Mouse (Mus musculus): ENCODE results near the gene Nrxn2. TPM values are rescaled to one million over a fixed set of nuclear protein-coding genes. Genes with fewer than 3 reads are reported as not detected.

Gene Nrxn2
- total RNA-seq, 2 experiments from 2014 or later, result 809 to 835 TPM

DNA sequence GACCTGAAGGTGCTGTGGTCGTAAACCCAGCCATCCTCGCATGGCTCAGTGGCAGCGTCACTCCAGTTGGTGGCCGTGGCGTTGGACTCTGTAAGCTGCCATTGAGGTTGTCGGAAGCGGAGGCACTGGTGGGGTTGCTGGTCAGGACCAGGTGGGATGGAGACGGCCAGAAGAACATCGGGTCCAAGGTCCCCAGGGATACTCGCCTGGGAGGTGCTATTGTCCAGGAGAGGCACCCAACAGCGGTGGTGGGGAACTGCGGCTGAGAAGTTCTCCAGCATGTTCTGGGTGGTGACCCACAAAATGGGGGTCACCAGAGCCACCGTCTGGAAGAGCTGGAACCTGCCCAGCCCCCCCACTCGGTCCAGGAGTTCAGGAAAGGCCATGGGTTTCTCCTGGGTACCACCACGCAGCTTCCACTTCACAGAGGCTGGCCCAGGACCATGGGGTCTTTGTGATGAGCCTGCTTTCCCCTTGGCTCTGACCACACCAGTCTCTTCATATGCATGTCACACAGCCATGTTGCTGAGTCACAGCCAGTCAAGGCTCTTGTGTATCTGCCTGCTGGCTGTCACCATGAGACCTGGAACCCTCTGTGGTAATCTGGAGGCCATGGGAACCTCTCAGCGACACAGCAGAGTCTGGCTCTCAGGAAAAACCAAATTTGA is 124.0 kb downstream of the Nrxn2 start, which contains the start of gene Slc22a12:
Gene Slc22a12, minus strand, starts transcription at position 666 of the 668 bp plus-strand sequence.
- intact Hi-C loops (cut with DNase I), result no loop called here
- no peak for DNase-seq (ENCODE audit: extremely low spot score in 1 of 2, low spot score in 2 of 2)

DNA sequence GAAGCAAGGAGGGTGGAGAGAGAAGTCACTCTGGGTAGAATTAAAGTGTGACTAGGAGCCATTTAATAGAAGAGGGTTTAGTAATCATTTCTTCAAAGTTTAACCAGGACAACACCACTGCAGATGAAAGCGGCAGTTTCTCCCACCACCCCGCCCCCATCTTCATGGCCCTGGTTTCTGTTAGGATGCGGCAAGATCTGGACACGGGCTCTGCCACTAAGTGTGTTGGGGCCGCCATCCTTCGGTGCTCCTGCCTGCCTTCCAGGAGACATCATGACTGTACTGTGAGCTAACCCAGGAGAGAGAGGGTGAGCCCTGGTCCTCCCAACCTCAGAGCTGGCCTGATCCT is 124.5 kb downstream of the Nrxn2 start:
- intact Hi-C loops (cut with DNase I), result no loop called here
- DNase-seq (ENCODE audit: extremely low spot score in 1 of 2, low spot score in 2 of 2), result no peak

DNA sequence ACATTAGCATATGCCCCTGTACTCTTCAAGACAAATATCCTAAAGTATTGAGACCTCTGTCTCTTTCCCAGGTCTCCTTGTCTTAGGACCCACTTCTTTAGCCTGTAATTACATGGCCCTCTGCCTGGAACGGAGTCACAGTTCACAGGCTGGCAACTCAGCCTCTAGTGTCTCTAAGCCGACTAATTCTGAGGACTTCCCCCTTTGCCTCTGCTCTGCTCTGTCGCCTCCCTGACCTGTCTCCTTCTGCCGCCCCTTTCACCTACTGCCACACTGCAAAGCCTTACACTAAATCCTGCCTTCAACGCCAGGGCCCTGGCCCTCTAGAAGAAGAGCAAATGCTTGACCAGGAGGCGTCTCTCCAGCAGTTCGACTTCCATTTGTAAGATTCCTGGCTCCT is 125.0 kb downstream of the Nrxn2 start:
- DNase-seq (ENCODE audit: extremely low spot score in 1 of 2, low spot score in 2 of 2), result no peak
- intact Hi-C loops (cut with DNase I), result no loop called here

DNA sequence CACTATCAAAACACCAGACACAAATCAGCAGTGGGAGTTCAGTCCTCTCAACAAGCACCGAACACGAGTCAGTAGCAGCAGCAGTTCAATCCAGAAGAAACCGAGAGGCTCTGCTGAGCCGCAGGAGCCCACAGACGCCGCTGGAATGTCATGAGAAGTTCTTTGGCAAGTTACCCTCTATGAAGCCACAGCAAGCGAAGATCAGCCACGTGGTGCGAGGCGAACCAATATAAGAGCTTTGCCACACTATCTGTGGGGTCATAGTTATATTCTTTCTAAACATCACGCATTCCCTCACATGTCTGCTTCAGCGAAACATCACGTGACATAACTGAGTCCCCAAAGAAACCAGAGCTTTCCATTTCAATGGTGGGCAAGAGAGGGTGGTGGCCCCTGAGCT is 126.2 kb downstream of the Nrxn2 start:
- intact Hi-C loops (cut with DNase I), result no loop called here
- DNase-seq (ENCODE audit: extremely low spot score in 1 of 2, low spot score in 2 of 2), result no peak

DNA sequence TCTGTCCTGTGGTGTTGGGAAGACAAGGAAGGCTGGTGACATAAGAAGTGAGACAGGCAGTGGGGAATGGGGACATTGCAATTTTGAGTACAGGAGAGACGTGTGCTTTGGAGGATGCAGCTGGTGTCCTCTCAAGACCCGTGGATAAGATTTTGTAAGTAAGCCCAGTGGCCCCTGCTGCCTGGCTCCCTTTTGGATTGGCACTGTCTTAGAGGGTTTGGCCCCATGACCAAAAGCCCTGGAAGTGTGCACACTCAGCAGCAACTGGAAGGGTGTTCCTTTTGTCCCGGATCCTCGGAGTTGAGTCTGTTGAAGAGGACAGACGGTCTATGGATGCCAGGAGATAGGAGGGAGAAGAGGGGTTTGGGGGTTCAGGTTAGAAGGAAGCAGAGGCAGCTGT is 127.0 kb downstream of the Nrxn2 start:
- intact Hi-C loops (cut with DNase I), result no loop called here
- no peak for DNase-seq (ENCODE audit: extremely low spot score in 1 of 2, low spot score in 2 of 2)

DNA sequence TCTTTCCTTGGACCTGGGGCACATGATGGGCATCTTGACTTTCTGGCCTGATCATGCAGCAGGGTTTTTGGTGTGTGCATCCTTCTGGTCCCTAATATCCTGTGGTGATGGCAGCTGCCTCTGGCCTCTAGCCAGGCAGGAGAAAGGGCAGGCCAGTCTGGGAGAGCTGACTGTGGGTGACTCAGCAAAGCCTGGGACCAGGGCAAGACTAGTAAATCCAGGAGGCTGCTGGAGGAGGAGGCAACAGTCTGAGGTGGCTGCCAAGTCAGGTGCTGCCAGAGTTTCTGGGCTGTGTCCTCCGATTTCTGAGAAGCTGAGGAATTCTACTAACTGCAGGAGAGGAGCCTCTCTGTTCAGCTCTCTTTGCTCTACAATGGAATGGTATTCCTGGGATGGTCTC is 127.6 kb downstream of the Nrxn2 start:
- intact Hi-C loops (cut with DNase I), result no loop called here
- DNase-seq (ENCODE audit: extremely low spot score in 1 of 2, low spot score in 2 of 2), result peak in 1 of 2 experiments; percentile 65

DNA sequence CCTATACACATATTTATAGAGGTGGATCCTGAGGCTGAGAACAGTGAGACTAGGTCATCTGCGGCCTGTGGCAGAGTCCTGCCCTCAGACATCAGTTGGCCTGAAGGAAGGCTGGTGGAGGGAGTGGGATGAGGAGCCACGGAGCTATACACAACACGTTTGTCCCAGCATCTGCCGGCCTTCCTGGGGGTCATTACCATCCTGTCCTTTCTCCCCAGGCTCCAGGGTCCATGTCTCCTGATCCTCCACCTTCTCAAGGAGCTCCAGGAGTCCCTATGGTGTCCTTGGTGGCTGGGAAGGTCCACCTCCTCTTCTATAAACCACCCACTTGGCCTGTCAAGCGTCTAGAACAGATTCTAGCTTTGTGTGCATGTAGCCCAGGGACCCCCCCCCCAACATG is 129.3 kb downstream of the Nrxn2 start:
- intact Hi-C loops (cut with DNase I), result no loop called here
- no peak for DNase-seq (ENCODE audit: extremely low spot score in 1 of 2, low spot score in 2 of 2)

DNA sequence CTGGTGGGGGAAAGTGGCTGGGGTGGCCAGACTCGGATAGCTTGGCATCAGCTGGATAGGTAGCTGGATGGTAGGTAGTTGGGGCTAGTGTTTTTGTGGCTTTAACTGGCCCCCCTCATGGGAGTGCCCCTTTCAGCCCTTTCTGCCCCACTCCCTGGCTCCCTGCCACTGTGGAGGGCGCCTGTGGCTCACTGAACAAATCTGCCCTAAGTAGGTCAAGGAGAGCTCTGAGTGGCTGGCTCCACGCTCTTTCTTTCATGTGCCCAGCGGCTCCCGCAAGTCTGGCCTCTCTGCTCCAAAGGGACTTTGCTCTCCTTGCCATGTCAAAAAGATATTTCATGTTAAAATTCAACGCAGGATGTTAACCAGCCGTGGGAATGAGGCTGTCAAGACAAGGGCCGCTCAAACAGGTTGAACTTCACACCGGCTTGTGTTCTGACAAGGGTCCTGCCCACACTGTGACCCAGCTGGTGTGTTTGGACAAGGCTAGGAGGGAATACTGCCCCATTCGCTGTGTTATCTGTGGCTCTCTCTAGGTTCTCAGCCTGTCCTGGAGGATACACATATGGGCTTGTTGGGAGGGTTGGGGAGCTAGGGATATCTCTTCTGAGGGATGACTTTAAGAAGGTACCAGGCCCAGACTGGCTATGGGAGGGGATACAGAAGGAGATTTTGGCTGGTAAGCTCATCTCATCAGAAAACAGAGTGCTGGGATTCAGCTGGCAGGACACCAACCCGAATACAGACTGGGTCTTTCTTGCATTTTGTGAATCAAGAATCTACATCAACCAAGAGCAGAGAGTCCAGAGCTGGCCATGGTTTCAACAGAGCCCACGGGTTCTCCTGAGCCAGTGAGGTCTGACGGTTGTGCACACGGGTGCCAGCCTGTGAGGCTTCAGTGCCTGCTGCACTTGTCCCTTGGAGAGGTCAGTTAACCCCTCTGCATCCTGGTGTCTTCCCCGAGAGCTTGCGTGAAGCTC is 130.2 kb downstream of the Nrxn2 start:
- intact Hi-C loops (cut with DNase I), result no loop called here
- peak in 1 of 2 experiments; percentile 72 for DNase-seq (ENCODE audit: extremely low spot score in 1 of 2, low spot score in 2 of 2)

DNA sequence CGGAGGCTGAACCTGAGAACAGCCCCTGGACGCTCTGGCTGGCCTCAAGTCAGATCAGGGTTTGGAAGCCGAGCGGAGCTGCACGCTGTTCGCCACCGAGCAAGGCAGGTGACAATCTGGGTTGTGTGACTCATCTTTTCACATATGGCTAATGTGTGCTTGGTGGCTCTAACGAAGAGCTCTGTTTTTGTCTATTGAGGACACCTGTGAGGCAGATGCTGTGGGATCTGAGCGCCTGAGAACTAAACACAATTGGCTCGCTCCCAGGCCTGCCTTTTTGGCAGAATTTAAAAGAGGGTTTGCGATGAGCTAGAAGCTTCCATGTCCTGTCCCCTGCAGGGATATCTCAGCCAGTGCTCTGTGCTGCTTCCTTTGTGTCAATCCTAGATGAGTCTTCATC is 131.0 kb downstream of the Nrxn2 start:
- intact Hi-C loops (cut with DNase I), result no loop called here
- peak in 1 of 2 experiments; percentile 75 for DNase-seq (ENCODE audit: extremely low spot score in 1 of 2, low spot score in 2 of 2)

DNA sequence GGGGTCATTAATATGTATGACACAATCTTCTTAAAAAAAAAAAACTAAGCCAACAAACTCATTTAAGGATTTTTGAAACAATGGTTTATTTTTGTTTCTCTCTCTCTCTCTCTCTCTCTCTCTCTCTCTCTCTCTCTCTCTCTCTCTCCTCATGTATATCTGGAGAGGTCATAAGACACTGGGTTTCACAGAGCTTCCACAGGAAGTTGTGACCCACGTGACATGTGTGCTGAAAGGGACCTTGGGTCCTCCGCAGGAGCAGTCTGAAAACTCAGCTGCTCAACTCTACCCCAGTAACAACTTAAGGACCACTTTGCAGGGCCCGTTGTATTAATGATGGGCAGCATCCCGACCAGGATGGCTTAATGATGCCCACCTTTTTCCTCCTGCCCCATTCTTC is 132.7 kb downstream of the Nrxn2 start:
- intact Hi-C loops (cut with DNase I), result no loop called here
- no peak for DNase-seq (ENCODE audit: extremely low spot score in 1 of 2, low spot score in 2 of 2)

DNA sequence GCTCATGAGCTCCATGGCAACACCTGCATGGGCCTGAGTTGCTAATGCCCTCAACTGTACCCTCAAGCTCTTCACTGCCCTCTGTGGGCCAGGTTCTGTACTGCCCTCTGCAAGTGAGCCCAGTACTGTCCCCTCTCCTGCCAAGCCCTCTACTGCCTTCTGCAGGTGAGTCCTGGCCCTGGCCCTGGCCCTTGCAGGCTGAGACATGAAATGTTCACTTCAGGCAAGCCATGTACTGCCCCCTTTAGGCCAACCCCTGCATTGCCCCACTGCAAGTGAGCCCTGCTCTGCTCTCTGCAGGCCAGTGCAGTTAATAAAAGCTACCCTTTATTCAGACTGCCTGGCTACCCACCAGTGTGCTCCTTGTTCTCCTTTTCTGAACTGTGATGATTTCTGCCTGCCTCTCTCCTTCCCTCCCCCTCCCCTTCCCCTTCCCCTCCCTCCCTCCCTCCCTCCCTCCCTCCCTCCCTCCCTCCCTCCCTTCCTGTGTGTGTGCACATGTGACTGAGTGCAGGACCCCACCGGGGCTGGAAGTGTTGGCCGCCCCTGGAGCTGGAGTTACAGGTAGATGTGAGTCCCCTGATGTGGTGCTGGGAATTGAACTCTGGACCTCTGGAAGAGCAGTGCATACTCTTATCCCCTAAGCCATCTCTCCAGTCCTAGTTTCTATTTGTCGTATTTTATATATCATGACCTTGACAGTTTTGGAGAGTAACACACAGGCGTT is 133.9 kb downstream of the Nrxn2 start:
- DNase-seq (ENCODE audit: extremely low spot score in 1 of 2, low spot score in 2 of 2), result peak in 1 of 2 experiments; percentile 78
- intact Hi-C loops (cut with DNase I), result no loop called here

DNA sequence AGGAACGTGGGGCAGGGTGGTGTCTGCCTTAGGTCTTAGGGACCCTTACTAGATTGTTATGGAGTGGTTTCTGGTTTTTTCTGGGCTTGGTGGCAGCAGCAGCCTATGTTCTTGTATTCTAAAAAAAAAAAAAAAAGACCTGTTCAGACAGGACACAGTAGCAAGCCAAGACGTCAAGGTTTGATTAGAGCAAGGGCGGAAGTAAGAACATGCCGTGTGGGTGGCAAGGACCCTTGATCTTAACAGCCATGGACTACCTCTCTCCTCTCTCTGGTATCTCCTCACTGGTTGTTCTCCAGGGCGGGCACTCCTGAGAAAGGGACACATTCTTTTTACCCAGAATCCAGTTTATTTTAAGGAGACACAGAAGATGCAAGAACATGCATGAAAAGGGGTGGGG is 134.6 kb downstream of the Nrxn2 start:
- DNase-seq (ENCODE audit: extremely low spot score in 1 of 2, low spot score in 2 of 2), result no peak
- intact Hi-C loops (cut with DNase I), result no loop called here

DNA sequence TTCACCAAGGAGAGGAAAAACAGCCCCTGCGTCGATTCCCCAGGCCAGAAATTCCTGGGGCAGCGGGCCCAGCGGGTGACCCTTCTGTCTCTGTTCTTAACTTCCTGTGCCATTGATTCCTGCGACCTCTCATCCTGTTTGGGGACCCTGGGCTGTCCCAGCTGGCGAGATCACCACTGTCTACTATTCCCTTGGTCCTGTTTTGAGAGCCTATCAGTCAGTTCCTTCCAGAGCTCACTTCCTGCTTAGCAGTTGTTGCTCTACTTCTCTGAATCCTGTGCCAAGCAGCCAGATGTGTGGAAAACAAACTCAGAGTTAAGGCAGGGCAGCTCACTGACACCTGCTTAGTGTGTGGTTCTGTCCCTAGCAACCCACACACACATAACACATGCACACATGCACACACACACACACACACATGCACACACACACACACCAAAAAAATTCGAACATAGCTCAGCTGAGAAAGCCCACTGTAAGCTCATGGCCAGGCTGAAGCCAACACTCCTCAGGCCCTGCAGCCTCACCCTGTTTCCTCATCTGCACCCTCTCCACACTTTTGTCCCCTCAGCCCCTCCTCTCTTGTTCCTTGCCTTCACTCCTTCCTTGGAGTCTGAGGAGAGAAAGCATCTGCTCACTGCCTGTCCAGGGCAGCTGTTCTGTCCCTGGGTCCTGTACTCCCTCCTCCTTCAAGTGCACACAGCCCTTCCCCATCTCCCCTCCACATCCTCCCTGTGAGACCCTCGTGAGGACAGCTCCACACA is 135.5 kb downstream of the Nrxn2 start:
- peak in 1 of 2 experiments; percentile 63 for DNase-seq (ENCODE audit: extremely low spot score in 1 of 2, low spot score in 2 of 2)
- intact Hi-C loops (cut with DNase I), result no loop called here

DNA sequence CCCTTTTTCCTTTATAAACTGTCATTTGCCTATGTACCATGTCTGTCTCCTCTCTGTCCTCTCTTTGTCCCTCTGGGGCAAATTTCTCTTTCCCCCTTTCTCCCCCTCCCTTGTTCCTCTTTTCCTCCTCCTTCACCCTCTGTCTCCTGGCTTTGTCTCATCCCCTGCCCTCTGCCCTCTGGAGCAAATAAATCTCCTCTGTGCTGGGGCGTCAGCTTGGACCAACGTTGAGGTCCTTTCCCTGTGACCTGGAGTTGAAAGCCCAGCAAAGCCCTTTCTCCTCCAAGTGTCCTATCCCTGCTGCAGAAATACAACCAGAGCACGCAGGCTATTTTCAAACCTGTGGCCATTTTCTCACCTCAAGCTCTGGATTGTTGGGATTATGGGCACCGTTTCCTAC is 141.0 kb downstream of the Nrxn2 start:
- intact Hi-C loops (cut with DNase I), result no loop called here
- DNase-seq (ENCODE audit: extremely low spot score in 1 of 2, low spot score in 2 of 2), result peak in 1 of 2 experiments; percentile 4

DNA sequence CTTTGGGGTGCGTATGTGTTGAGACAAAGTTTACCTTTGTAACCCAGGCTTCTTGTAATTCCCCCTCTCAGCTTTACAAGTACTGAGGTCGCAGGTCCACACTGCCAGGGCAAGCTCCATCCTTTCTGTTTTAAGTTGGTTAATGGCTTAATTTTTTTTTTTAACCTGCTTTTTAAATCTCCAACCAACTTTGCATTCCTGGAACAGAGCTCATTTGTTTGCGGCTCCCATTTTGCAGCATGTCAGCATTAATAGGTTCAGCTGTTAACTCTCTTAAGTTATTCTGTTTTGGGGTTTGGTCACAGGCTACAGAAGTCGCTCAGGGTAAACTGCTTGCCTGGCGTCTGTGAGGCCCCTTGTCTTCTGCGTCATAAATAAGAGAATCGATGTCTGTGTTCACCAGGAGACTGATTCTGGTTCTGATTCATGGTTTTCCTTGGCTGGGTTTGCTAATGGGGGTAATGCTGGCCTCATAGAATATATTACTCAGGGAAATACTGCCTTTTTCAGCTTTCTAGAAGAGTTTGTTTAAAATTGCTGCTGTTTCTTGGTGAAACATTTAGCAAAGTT is 141.8 kb downstream of the Nrxn2 start:
- peak in 1 of 2 experiments; percentile 3 for DNase-seq (ENCODE audit: extremely low spot score in 1 of 2, low spot score in 2 of 2)

DNA sequence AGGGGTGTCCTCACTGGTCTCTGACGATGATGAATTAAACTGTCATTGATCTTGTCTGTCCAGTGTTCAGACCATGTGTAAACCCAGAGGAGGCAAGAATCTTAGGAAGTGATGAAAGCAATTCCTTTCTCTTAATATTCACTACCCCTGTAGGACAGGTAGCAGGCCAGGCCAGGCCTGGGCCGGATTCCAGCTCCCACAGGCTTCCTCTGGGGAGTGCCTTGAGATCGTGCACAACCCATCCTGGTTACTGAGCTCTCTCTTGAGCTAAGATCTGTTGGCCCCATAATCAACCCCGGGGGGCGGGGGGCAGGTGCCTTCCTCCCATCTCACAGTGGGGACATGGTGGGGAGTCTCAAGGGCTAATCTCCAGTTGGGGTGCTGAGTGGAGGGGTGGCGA is 146.6 kb downstream of the Nrxn2 start:
- intact Hi-C loops (cut with DNase I), result no loop called here
- peak in 1 of 2 experiments; percentile 11 for DNase-seq (ENCODE audit: extremely low spot score in 1 of 2, low spot score in 2 of 2)

More for the DNA sequence above, 141.8 kb downstream of the Nrxn2 start:
- intact Hi-C loops (cut with DNase I), result no loop called here

DNA sequence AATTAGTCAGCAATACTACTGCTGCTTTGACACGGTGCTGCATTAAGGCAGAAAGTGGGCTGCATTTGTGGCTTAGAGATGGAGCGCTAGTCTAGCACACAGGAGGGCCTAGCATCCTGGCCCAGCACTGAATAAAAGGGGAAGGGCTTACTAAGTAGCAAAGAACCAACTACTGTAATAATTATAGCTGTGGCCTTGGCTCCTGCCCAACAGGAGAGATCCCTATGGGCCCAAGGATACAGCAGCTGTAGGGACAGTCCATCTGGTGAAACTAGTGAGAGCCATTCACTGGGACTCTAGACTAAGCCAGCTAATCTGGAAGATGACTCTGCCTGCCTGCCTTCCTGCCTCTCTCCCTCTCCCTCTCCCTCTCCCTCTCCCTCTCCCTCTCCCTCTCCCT is 147.9 kb downstream of the Nrxn2 start:
- intact Hi-C loops (cut with DNase I), result no loop called here

DNA sequence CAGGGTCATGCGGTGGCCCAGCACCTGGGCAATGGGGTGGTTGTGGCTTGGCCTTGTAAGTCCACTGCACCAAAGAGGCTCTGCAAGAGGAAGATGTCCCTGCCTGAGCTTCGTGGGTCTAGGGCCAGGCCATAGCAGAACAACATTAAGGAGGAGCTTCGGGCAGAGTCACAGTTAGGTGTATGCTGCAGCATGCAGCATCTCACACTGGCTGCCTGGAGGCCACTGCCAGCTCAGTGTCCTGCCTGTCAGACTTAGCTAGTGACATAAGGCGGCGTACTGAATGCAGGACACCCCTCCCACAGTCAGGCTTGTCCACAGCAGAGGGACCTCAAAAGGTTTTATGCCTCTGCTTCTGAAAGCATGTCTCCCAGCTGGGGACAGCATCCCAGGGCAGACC is 150.5 kb downstream of the Nrxn2 start:
- intact Hi-C loops (cut with DNase I), result no loop called here
- no peak for DNase-seq (ENCODE audit: extremely low spot score in 1 of 2, low spot score in 2 of 2)

More for the DNA sequence above, 147.9 kb downstream of the Nrxn2 start:
- DNase-seq (ENCODE audit: extremely low spot score in 1 of 2, low spot score in 2 of 2), result peak in 1 of 2 experiments; percentile 48
